Mouse (Mus musculus): ENCODE measurements around the gene Gpc5.
"Not testable (repeated sequence)": the region's sequence is repeated elsewhere in the genome, so short reads cannot be mapped to it uniquely, and the experiment has no call there.

The Gpc5 gene

DNA sequence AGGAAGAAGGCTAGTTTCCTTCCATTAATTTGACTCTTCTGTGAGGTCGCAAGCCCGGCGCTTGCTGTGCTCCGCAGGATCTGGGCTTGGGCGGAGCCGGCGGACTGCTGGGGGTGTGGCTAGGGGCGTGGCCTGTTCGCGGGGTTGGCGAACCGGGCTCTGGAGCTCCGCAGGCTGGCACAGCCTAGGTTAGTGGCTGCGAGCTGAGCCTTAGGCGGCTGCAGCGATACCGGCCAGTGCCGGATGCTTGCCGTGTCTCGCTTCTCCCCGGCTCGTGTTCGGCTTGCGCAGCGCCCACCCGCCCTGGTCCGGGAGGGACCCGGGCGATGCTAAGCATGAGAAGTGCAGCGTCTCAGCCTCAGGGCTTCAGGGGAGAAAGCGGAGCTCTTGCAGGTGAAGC is at the start of gene Gpc5:
Gpc5 (plus strand) TSS at position 135 of the 400 bp plus-strand sequence.
- DNase-seq (ENCODE audit: low read depth, low spot score), result peak; percentile 69

GRCm38 (mm10) chr14:115042660-115043059 is 49.4 kb upstream of the Gpc5 start:
- DNase-seq (ENCODE audit: low read depth, low spot score), result no peak

DNA sequence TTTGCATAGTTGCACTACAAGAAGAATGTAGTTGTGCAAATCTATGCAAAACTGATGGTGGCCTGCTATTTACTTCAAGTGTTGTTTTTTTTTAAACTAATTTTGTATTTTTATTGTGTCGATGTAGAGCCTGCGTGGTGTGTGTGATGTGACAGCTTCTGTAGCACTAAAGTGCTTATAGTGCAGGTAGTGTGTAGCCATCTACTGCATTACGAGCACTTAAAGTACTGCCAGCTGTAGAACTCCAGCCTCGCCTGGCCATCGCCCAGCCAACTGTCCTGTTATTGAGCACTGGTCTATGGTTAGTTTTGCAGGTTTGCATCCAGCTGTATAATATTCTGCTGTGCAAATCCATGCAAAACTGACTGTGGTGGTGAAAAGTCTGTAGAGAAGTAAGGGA is 48.0 kb upstream of the Gpc5 start:
- no peak for DNase-seq (ENCODE audit: low read depth, low spot score)

GRCm38 (mm10) chr14:115045712-115046111 is 46.3 kb upstream of the Gpc5 start:
- DNase-seq (ENCODE audit: low read depth, low spot score), result no peak

DNA sequence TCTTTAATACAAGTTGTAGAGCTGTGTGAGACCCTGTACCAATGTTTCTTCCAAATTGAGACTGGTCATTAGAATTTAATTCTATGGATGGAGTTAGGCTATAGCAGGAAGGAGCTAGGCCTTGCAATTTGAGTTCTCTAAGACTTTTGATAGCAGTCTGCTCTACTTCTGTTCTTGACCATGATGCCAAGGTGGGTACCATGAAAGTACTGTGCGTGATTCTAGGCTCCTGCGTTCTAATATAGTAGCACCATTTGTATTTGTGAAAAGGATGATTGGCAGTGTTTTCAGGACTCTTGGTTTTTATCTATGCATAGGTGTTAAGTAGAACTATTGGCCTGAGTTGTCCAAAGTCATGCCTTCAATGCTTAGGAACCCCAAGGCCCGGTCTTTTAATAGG is 44.7 kb upstream of the Gpc5 start:
- DNase-seq (ENCODE audit: low read depth, low spot score), result no peak

- DNase-seq (ENCODE audit: low read depth, low spot score), result no peak
Measured at GRCm38 (mm10) chr14:115047990-115048862, 43.8 kb upstream of the Gpc5 start.

DNA sequence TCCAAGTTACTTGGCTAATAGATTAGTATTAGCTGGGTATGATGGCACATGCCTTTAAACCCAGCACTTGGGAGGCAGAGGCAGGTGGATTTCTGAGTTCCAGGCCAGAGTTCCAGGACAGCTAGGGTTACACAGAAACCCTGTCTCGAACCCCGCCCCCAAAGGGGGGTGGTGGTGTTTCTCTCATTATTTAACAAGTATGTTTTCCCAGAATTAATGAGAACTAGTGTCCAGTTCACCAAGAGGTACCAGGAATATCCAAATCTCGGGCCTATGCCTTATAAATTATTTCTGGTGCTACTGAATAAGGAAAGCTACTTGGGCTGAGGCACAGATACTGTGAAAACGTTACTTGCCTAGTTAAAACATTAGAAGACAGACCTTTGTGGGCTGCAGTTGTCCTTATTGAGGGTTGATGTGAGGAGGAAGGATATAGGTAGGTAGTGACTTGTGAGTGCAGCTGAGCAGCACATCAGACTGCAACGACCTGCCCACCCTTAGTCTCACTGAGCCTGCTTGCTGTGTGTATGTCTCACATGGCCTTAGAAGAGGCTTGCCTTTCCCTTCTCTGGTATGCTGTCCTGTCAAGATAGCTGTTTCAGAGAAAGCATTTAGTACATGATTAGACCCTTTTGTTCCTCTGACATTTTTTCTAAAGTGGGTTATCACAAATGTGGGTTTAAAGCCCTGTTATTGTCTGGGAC is 43.0 kb upstream of the Gpc5 start:
- no peak for DNase-seq (ENCODE audit: low read depth, low spot score)

- no peak for DNase-seq (ENCODE audit: low read depth, low spot score)
Measured at GRCm38 (mm10) chr14:115049831-115050230, 42.2 kb upstream of the Gpc5 start.

- DNase-seq (ENCODE audit: low read depth, low spot score), result no peak
Measured at GRCm38 (mm10) chr14:115051106-115051760, 40.8 kb upstream of the Gpc5 start.

GRCm38 (mm10) chr14:115052371-115052770 is 39.6 kb upstream of the Gpc5 start:
- no peak for DNase-seq (ENCODE audit: low read depth, low spot score)

- DNase-seq (ENCODE audit: low read depth, low spot score), result no peak
Measured at GRCm38 (mm10) chr14:115054252-115054651, 37.8 kb upstream of the Gpc5 start.

DNA sequence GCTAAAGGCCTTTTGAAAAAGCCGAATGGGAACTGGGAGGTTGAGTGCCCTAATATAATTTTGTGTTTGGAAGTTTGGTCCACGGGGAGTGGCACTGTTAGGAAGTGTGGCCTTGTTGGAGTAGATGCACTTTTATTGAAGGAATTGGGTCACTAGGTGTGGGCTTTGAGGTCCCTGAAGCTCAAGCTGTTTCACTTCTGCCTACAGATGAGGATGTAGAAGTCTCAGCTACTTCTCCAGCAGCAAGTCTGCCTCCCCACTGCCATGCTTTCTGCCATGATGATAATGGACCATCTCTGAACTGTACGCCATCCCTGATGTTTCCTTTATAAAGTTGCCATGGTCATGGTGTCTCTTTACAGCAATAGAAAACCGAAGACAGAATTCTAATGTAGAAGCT is 34.5 kb upstream of the Gpc5 start:
- no peak for DNase-seq (ENCODE audit: low read depth, low spot score)

DNA sequence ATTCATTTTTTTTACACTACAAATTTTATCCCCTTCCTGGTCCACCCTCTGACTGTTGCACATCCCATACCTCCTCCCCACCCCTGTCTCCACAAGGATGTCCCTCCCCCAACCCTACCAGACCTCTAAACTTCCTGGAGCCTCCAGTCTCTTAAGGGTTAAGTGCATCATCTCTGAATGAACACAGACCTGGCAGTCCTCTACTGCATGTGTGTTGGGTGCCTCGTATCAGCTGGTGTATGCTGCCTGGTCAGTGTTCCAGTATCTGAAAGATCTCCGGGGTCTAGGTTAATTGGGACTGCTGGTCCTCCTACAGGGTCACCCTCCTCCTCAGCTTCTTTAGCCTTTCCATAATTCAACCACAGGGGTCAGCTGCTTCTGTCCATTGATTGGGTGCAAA is 25.9 kb upstream of the Gpc5 start:
- not testable (repeated sequence) for DNase-seq (ENCODE audit: low read depth, low spot score)

DNA sequence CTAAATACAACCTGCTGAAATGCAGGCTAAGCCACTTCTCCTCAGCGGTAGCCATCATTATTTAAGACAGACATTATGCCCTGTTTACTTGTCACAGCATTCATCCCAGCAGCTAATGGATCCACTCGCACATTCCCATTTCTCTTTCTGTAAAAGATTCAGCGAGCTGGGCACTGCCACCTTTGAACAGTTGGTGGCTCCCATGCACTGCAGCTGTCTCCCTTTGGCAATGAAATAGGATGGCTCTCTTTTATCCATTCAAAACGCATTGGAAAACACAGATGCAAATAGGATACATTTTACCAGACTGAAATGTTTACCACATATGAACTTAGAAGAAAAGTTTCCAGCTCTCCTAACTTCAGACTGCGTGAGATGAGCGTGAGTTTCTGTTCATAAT is 21.5 kb upstream of the Gpc5 start:
- no peak for DNase-seq (ENCODE audit: low read depth, low spot score)

DNA sequence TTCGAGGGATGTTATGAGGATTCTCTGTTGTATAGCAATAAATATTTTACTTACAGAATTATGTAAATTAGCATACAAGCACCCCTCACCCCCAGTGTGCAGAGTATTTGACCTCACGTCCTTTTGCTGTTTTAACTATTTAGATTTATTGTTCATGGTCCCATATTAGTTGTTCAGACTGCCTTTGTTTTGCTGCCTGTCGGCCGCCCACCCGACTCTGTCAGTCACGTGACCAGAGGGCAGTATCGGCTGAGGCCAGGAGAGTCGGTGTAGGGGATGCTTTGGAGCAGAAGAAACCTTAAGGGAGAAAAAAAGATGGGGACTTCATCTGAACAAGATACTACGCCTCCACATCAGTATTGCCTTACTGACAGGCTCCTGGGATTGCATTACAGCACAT is 14.7 kb upstream of the Gpc5 start:
- no peak for DNase-seq (ENCODE audit: low read depth, low spot score)

GRCm38 (mm10) chr14:115078064-115078463 is 14.0 kb upstream of the Gpc5 start:
- DNase-seq (ENCODE audit: low read depth, low spot score), result no peak

DNA sequence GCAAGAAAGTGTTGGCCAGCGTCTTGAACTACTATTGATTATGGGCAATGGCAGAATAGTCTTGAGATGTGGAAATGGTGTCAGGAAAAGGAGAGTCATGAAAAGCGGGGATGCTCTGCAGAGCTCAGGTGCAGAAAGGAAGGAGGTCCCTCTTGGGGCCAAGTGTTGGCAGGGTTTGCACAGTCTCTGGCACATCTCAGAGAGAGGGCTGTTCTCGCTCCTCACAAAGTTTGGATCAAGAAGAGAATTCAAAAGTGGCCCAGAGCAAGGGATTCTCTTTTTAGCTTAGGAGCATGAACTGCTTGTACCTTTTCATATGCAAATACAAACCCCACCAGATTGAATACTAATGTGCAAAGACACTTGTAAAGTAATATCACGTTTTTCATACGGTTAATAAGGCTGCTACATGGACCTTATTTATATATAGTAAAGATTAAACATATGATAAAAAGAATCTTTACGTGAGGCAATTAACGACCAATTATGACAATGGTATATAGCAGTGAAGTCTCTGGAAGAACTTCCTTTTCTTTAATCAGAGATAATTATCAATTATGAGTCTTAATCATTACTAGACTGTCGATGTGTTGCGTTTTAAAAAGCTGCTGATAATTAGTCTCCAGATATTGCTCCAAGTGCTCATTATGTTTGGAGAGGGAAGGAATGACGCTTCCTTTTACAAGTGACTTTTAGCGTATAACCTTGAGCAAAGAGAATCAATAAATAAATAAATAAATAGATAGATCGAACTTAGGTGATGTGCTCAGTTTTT is 10.1 kb upstream of the Gpc5 start:
- no peak for DNase-seq (ENCODE audit: low read depth, low spot score)

- DNase-seq (ENCODE audit: low read depth, low spot score), result no peak
Measured at GRCm38 (mm10) chr14:115090516-115090915, 1.5 kb upstream of the Gpc5 start.

DNA sequence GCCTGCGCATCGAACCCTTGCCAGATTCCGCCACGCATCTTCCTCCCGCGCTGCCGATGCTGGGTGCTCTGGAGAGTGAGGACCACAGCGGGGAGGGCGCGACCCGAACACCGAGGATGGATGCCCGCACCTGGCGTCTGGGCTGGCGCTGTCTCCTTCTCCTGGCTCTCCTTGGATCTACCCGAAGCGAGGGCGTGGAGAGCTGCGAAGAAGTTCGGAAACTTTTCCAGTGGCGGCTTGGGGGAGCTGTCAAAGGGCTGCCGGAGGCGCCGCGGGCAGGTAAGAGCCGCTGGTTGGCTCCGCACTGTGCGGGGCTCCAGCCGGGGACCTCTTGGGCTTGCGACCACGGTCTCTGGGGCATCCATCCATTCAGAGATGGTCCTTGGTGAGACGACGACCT is 495 bp downstream of the Gpc5 start:
- peak; percentile 28 for DNase-seq (ENCODE audit: low read depth, low spot score)

GRCm38 (mm10) chr14:115092952-115093351 is 937 bp downstream of the Gpc5 start:
- no peak for DNase-seq (ENCODE audit: low read depth, low spot score)

- no peak for DNase-seq (ENCODE audit: low read depth, low spot score)
Measured at GRCm38 (mm10) chr14:115100617-115101299, 8.7 kb downstream of the Gpc5 start.
